ENCODE assay signal across 8 mouse cellular contexts in genomic region chr9:42196552-42196951, GRCm38 (mm10).
DNase-seq lines count a peak whose midpoint lies in the region; ATAC-seq and TF ChIP-seq lines count a peak whose summit lies in the region.
"Had no signal": no experiment of that assay in that cellular context is flagged by ENCODE, and none has a peak within 500 bp of the region (broad histone marks: within the 10 kb centered on the region; RNA-seq: fewer than 3 reads in every experiment).

No protein-coding gene starts in this region.

- no peak overlapping the region for H3K4me3 ChIP-seq in intestine, embryonic 14.5 days (ENCODE audit: low read depth, low read length)
- H3K4me3 ChIP-seq in lung, adult 2 months (replicated peaks; ENCODE audit: extremely low read depth, low read depth, low read length), result no peak overlapping the region
- H3K4me3 ChIP-seq: megakaryocyte, embryonic 14.5 days had no signal

- H3K9me3 ChIP-seq in intestine, embryonic 14.5 days (ENCODE audit: control insufficient read depth, low read length), result no peaks in the 10 kb centered on the region

- no peak overlapping the region for H3K9ac ChIP-seq in intestine, embryonic 14.5 days (ENCODE audit: low read length)

- peak; percentile 93 for ATAC-seq in intestine, embryonic 14.5 days (replicated peaks; ENCODE audit: low FRiP score, low TSS enrichment, low read depth)

- H3K27ac ChIP-seq in intestine, embryonic 14.5 days (ENCODE audit: low read depth), result 0 out of 2 replicates have a peak overlapping the region, but pooled peaks have one; percentile 55

- no peaks in the 10 kb centered on the region for H3K27me3 ChIP-seq in intestine, embryonic 14.5 days (replicated peaks; ENCODE audit: control insufficient read depth, insufficient read depth, low read length)

- no peaks in the 10 kb centered on the region for H3K4me1 ChIP-seq in intestine, embryonic 14.5 days (replicated peaks; ENCODE audit: control insufficient read depth, insufficient read depth, low read length)
- peaks cover 3% of the 10 kb centered on the region; the same call in 1 of the 2 replicates for H3K4me1 ChIP-seq in lung, adult 2 months (ENCODE audit: control insufficient read depth, insufficient read depth, low read length)
- H3K4me1 ChIP-seq: megakaryocyte, embryonic 14.5 days had no signal

- no peaks in the 10 kb centered on the region for H3K36me3 ChIP-seq in intestine, embryonic 14.5 days (ENCODE audit: control insufficient read depth, insufficient read depth, low read length)

- no peak overlapping the region; the same call in 1 of the 2 replicates for H3K4me2 ChIP-seq in intestine, embryonic 14.5 days (ENCODE audit: low read length)

- 45% methylated on average over 4 of the region's 4 CpGs for WGBS in intestine, embryonic 14.5 days
- 45% methylated on average over 4 of the region's 4 CpGs for WGBS in lung, adult 2 months

- TF ChIP-seq CTCF in lung, adult 2 months (IDR thresholded peaks at IDR 0.05; ENCODE audit: insufficient read depth, low read length), result no peak

- TF ChIP-seq POLR2A in lung, adult 2 months (IDR thresholded peaks at IDR 0.05; ENCODE audit: borderline replicate concordance, extremely low read depth, low read depth, low read length), result no peak

- DNase-seq in urinary bladder, postnatal 14 days (ENCODE audit: low spot score), result peak; percentile 91
- DNase-seq in urinary bladder, postnatal 10 days (ENCODE audit: low spot score), result no peak
- DNase-seq in intestine, embryonic 14.5 days (ENCODE audit: low spot score), result peak; percentile 90
- DNase-seq in lung, adult 2 months, result peak; percentile 70
- DNase-seq in spleen, adult 12 weeks (ENCODE audit: low spot score), result no peak
- no peak for DNase-seq in retina, embryonic 14.5 days (ENCODE audit: low spot score)
- no peak for DNase-seq in c-Kit-positive CD71-positive TER-119-positive erythroid progenitor cells, embryonic 14.5 days (ENCODE audit: low spot score)

Comparison
In these comparisons a context has a peak if more than half of its experiments do, and no peak if none do; other contexts are left out.
1. DNase-seq: peak in urinary bladder, postnatal 14 days (single experiment), intestine, embryonic 14.5 days (single experiment) and lung, adult 2 months (single experiment); none in urinary bladder, postnatal 10 days (single experiment), spleen, adult 12 weeks (single experiment), retina, embryonic 14.5 days (single experiment) and c-Kit-positive CD71-positive TER-119-positive erythroid progenitor cells, embryonic 14.5 days (single experiment).